Mouse (Mus musculus) right cerebral cortex, postnatal 25 days (tissue): Measurements from ENCODE around the gene Ocel1.

Experiments
- DNase-seq: peaks from one replicate; pipeline ENCODE4 v3.0.0; 2022

Gene Ocel1

DNA sequence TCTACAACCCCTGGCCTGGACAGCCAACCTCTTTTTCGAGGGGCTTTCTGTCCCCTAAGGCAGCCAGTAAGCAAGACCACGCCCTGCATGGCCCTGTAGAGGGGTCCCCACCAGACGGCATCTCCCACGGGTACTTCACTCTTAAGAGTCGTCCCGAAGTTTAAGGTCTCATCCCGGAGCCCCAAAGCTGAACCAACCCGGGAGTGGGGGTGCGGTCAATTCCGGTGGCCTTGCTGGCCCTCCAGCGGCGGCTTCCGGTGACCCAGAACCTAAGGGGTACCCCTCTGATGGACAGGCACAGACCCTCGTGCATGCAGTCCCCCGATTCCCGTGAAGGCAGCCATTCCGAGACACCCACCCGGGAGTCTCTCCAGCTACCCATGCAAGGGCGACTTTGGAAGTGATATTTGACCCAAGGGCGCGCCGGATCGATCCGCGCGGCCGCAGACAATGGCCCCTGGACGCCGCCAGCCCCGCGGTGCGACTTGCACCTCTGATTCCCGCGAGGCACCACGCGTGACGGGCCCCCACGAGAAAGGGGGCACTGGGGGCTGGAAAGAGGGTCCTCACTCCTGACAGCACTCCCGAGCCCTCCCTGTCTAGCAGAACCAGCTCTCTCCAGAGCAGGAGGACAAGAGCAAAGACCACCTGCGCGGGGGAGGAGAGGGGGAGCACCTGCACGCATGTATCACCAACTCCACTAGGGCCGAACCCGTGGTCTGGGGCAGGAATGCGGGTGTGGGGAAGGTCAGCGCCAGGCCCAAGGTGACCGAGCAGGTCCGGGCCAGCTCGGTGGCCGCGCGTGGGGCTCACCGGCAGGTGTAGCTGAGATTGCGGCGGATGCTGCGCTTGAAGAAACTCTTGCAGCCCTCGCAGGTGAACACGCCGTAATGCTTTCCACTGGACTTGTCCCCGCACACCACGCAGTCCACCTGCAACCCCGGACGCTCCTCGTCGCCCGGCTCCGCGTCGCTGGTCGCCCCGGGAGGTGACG, 9.4 kb downstream of the Ocel1 start:
- DNase-seq = no peak

DNA sequence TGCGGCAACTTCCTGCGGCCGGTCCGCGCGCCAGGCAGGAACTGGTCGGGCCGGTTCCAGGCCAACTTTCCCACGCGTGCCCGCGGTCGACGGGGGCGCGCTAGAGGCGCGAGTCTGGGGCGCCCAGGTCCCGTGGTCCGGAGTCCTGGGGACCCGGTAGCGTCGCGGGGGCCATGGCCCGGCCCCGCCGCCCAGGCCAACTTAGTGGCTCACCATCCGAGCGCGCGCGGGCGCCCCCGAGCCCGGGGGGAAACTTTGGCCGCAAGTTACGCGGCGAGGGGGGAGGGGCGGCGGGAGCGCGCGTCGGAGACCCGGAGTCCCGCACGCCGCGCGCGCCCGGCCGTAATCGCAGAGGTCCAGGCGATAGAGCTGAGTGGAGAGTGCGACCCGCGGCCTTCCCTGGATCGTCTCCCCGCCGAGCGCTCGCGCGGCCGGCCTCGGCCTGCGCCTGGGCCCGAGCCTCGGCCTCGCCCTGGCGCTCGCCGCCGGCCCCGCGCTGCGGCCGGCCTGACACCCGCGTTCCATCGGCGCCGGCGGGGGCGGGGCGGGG, 10.4 kb downstream of the Ocel1 start, which contains the start of gene Nr2f6:
TSS of gene Nr2f6 (minus strand) at position 540 of the 550 bp plus-strand sequence.
- DNase-seq = peak; percentile 61

DNA sequence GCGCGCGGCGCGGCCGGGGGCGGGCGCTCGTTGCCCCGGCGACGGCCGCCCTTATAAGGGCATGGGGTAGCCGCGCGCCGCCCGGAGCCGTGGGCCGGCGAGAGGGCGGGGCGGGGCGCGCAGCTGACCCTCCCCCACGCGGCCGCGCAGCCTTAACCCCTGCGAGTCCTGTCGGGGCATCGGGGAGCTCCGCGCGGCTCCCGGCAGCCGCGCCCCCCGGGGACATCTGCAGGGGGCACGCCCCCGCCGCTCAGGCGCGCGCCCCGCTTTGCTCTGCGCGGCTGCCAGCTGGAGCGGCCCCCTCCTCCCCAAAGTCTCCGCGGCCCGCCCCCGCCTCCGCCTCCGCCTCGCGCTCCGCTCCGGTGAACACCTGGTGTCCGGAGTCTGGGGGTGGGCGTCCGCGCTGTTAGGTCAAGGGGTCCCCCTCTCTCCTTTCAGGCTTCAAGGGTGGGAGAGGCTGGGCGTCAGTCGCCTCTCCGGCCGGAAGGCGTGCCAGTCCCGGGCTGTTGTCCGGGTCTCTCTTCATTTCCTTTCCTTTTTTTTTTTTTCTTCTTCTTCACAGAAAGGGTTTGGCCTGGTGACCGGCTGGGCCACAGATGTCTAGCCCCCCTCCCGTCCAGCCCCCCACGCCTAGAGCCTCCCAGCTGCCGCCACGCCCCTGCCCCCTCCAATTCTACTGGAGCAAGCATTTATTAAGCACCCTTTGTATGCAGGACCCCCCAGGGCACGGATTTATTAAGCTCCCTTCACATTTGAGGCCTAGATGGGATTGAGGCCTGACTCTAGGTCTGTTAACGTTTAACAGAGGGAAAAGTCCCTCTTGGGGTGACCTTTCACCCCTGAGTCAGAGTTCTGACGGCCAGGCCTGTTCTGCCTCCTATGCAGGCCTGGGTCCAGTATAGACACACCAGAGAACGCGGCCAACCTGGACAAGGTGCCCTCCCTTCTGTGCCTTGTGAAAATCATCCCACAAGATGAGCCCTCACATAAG, 11.2 kb downstream of the Ocel1 start:
- DNase-seq = peak; percentile 75

DNA sequence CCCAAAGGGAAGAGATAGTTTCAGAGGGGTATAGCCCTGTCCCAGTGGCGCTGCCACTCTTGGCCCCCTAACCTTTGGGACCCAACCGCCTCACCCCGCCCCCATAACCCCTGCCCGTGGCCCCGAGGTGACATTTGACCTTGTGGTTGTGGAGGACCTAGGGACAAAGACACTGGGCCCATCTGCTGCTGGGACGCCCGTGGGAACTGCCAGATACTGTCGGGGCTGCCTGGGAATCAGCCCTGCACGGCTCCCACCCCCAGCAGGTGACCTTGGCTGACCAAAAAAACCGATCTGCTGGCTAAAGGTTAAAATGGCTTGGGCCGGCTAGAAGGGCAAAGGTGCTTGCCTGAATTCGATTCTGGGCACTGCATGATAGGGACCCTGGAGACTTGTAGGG, 12.3 kb downstream of the Ocel1 start:
- no peak for DNase-seq

DNA sequence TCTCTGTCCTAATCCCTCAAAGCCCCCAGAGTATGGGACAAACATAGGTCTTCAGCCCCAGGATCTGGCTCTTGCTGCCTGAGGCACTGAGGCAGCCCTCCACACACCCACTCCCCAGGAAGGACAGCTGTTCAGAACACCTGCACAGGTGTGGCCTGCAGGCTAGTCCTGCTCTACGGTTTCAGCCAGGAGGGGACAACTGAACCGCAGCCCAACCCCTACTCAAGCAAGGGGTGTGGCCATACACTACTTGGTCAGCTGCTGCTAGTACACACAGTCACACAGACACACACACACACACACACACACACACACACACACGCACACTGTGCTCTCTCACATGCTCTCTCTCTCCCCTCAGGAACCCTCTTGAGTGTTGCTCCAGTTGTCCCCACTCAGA, 12.8 kb downstream of the Ocel1 start:
- no peak for DNase-seq

DNA sequence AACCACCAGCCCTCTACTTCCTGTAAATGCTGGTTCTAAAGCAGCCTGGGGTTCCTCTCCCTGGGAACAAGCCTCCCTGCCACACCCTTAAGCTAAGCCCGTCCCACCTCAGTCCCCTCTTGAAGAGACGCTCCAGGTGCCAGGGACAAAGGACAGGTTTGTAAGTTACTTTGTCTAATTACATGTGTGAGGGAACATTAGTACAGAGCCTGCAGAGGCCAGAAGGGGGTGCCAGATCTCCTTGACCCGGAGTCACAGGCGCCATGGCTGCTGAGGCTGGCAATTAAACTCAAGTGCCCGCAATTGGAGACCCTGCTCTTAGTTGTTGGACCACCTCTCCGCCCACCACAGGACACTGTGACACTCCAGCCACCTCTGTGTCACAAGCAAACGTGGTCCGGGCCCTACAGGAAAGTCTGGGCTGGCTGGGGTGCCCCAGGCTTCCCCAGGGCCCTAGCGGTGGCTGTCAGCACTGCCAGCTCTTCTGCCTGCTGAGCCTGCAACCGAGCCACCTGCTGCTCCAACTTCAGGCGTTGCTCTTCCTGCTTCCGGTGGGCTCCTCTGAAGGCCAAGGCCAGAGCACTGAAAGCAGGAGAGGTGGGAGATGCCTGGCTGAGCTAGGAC, 14.2 kb downstream of the Ocel1 start:
- DNase-seq = no peak

DNA sequence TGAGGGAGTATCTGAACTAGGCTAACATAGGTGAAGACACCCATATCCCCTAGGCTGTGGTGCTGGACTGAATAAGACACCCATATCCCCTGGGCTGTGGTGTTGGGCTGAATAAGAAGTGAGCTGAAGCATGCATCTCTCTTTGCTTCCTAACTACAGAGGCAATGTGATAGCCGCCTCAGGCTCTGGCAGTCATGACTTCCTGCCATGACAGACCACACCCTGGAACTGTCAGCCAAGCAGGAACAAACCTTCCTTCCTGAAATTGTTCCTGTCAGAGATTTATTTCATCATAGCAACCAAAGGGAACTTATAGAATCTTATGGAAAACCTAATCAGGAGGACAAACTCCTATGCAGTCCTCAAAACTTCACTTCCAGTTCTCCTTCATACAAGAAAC, 17.2 kb downstream of the Ocel1 start:
- DNase-seq = no peak

DNA sequence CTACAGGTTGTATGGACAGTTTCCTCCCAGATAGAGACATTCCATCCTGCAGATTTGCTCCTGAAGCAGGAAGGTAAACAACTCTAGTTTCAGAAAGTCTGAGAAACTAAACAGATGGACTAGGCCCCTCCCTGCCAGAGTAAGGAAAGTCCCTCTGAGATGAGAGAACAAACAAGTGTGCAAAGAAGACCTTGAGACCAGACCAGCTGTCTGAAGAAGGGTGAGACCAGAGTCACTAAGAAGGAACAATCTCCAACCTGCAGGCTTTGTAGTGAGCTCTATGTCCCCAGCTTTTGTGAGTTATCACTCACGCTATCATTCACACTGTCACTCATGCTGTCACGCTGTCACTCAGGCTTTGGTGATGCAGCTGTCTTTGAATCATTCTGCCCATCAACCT, 20.6 kb downstream of the Ocel1 start:
- DNase-seq = no peak

DNA sequence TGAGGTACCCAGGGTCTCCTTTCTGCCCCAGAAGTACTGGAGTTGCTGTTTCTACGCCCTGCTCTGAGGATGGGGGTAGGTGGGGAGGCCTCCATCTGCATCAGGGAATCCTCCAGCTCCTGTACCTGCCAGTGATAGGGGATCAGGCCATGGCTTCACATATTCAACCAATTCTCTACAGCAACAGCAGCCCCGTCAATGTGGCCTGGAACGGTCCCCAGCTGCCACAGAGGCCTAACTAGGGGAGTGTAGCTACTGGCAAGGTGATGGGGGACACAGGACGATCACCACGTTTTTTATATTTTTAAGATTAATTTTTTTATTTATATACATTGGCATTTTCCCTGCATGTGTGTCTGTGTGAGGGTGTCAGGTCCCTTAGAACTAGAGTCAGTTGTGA, 21.3 kb downstream of the Ocel1 start:
- no peak for DNase-seq

DNA sequence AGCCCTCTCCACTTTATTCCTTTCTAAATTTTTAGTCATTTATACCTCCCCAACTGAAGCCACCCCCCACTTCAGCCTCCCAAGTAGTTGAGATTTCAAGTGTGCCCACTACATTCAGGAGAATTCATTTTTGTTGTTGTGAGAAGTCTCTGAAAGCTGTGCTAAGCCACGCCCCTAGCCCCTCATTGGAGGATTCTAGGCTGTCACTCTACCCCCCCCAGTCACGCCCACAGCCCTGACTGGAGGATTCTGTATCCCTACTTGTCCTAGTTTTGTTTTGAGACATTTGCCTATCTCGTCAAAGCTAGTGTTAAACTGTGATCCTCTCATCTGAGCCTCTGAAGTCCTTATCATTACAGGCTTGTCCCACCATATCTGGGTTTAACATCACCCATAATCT, 21.8 kb downstream of the Ocel1 start:
- DNase-seq = no peak

DNA sequence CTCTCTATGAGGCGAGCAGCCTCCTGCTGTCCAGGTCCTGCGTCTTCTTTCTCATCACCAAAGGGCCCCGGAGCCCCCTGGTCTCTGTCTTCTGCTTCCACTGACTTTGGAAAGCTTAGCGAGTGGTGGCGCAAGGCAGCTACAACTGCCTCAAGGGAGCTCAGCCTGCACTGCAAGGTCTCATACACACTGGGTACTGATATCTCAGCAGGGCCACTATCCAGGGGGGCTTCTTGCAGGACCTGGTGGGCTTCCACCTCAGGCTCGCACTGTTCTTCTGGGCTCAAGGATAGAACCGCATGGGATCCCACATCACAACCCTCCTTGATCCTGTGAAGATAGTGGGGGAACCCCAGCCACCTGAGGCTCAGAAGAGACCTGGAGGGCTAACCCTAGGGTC, 23.4 kb downstream of the Ocel1 start:
- DNase-seq = no peak

DNA sequence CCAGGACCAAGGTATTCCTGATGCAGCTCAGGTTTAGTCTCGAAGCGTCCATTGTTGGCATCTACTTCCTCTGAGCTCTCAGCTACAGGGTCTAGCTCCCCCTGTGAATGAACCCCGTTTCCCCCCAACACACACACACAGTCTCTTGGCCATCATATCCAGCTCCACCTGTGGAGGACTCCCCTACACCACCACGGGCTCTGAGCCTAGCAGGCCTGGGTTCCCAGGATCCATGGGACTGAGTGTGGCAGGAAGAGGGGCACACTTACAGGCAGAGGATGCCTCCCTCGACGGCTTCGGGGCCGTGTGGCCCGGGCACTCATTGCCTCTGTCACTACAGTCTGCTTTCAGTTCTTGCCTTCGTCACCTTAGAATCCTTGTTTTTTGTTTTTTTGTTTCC, 24.0 kb downstream of the Ocel1 start:
- peak; percentile 2 for DNase-seq

DNA sequence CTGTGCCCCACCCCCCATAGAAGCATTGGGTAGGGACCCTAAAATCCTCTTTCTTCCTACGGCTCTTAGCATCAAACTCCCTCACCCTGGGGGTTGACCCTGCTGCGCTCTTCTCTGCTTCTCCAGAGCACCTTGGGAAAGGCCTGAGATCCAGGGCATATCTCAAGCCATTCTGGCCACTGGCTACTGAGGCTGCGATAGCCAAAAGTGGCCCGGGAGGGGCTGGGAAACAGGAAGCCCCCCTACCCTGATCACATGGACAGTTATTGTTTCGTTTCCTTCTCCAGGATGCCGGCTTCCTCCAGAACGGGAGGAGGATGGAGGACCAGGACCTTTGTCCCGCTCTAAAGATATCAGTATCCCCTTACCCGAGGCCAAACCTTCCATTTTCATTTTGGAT, 24.5 kb downstream of the Ocel1 start, which contains the start of gene Ushbp1:
TSS of gene Ushbp1 (minus strand) at position 174 of the 400 bp plus-strand sequence.
- DNase-seq = no peak

DNA sequence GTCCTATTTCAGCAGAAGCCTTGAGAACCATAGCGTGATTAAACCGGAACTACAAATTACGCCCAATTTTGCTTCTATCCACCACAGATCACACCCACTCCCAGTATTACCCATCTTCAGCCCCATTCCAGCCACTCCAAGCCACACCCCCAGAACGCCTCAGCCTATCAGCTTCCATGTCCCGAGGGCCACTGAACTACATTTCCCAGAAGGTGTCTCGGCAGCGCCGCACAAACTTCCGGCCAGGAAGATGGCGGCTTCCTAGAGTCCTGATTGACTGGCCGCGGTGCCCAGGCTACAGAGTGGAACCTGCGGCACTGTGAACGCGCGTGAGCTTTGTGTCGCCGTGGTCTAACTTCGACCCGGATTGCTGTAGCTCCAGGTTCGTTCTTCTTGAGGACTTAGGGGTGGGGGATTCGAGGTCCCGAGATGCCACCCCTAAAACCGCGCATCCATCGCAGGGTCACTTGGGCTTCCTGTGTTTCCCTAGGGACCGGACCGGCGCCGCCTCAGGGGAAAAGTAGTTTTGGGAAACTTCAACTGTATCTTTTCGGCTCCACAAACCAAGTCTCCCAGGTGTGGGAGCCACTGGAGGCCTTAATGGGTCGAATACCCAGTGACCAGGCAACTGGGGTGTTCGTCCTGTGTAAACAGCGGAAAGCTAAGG, 25.7 kb downstream of the Ocel1 start, which contains the start of gene Babam1:
TSS of gene Babam1 (plus strand) at position 223 of the 667 bp plus-strand sequence.
- peak; percentile 94 for DNase-seq

DNA sequence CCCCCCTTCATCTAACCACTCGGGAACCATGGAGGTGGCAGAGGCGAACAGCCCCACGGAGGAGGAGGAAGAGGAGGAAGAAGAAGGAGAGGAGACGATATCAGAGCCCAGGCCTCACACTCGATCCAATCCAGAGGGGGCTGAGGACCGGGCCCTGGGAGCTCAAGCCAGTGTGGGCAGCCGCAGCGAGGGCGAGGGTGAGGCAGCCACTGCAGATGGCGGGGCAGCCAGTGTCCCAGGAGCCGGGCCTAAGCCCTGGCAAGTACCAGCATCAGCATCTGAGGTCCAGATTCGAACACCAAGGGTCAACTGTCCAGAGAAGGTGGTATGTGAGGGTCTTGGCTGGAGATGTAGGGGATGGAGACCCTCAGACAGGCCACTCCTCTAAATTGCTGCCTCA, 26.6 kb downstream of the Ocel1 start:
- DNase-seq = no peak

DNA sequence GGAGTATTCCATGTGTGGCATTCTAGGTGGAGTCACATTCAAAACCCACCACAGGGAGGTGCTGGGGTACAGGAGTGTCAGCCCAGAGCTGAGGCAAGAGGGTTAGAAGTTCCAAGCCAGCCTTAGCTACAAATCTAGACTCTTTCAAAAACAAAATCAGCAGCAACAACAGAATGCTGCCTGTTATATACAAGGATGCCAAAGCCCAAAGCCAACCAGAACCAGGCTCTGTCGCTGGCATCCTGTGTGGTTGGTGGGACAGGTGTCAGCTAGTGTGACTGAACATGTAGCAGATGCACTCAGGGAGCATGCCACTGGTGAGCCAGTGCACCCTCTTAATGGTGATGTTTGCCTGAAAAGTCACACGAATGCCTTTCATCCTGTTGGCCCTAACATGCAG, 29.7 kb downstream of the Ocel1 start:
- DNase-seq = no peak

DNA sequence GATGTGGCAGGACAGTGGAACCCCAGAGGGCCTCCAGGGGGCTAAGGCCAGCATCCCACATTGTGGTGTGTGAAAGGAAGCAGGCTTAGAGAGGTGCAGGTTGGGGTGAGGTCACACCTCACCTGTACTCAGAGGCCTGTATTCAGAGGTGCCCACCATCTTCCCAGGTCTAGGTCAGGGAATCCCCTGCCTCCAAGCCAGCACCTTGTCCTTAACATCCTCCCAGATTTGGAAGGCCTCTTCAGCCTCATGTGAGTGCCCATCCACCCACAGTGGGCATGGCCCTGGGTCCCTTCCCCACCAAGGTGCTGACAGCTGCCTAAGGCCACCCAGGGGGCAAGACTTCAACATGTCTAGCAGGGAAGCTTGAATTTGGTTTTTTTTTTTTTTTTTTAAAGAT, 30.4 kb downstream of the Ocel1 start:
- no peak for DNase-seq

DNA sequence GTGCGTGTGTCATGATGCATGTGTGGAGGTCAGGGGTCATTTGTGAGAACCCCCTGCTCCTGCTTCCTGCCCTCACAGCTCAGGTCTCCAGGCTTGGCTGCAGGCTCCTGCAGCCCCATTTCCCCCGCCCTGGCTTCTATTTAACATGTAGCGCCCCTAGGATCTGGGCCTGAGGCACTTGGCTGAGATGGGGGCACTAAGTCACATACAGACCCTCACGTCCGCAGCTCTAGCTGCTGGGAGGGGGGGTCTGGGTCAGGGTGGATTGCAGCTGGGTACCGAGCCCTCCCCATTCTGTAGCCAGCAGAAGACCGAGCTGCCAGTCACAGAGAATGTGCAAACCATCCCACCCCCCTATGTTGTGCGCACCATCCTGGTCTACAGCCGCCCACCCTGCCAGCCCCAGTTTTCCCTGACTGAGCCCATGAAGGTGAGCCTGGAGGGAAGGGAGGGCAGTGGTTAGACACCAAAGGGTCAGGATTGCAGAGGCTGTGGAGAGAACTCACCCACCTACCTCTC, 31.4 kb downstream of the Ocel1 start:
- DNase-seq = no peak

DNA sequence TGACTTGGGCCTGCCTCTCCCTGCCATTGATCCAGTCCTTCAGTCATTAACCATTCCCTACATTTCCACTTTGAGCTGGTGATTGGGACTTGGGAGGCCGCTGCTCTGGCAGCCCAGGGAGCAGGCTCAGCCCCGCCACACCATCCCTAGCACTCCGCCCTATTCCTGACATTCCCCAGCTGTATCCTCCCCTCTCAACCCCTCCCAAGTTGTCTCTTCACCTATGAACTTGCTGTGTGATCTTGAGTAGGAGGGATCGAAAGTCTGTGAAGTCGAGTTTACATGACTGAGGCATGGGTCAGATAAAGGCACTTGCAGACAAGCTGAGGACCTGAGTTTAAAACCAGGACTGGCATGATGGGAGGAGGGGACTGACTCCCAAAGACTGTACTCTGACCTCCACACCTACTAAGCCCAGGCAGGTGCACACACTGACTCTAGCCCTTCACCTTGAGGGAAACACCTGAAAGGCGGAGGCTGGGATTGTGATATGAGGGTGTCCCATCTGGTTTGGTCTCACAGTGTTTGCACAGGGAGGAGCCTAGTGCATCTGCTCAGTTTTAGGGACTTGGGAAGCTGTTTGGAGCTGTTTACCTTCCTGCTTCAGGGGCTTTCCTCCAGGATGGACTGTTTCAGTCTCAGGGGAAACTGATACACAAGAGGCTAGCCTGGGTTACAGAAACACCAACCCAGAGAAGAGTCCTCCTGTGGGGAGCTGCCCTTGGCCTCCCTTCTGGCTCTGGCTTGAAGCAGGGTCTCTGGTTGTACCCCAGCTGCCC, 32.2 kb downstream of the Ocel1 start:
- no peak for DNase-seq

DNA sequence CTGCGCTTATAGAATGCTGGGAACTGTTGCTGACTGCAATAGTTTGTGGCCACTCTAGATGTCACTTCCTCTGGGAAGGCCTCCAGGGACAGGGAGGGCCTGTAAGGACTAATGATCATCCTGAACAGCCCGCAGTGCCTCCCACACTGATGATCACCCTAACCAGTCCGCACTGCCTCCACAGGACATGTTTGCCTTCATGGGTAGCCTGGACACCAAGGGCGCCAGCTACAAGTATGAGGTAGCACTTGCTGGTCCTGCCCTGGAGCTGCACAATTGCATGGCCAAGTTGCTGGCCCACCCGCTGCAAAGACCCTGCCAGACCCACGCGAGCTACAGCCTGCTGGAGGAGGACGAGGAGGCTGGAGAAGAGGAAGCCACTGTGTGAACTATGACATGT, 32.9 kb downstream of the Ocel1 start:
- DNase-seq = no peak

DNA sequence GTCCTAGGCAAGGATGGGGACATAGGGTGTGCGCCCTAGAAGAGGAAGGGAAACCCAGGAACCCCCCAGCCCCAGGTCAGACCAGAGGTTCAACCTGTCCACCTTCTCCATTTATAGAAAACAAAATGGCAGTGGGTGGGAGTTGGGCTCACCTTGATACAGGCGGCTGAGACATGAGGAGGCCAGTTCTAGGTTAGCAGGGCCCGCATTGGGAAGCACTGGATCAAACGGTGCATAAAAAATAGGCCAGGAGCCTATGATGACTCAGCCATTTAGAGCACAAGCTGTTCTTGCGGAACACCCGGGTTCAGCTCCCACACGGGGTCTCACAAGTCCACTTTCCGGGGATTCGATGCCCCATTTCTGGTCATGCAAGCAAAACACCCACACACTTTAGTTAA, 33.9 kb downstream of the Ocel1 start:
- no peak for DNase-seq
